Mouse (Mus musculus): ENCODE measurements at regions not wholly inside any gene's neighbourhood (a gene's known extent, or its start where the extent isn't known, plus 50 kb on each side); places are given as distances from the start of the nearest gene placed in this dataset.

- no peaks in the 10 kb centered on the region for H3K4me1 ChIP-seq (replicated peaks; ENCODE audit: control insufficient read depth, insufficient read depth)
- H3K4me3 ChIP-seq (ENCODE audit: low read depth, low read length), result no peak overlapping the region
- WGBS, result 89% methylated on average over 14 of the region's 14 CpGs
- DNase-seq (ENCODE audit: low spot score) (no peak), ATAC-seq (ENCODE audit: low FRiP score, low TSS enrichment) (no peak)
- no peak for TF ChIP-seq CTCF (IDR thresholded peaks at IDR 0.05; ENCODE audit: low read depth)
- TF ChIP-seq EP300 (optimal IDR thresholded peaks at IDR 0.05), result no peak
- H3K36me3 ChIP-seq (ENCODE audit: control insufficient read depth, insufficient read depth, low read length), result no peaks in the 10 kb centered on the region
- H3K9me3 ChIP-seq (ENCODE audit: control insufficient read depth, low read length), result no peaks in the 10 kb centered on the region
- H3K9ac ChIP-seq (ENCODE audit: low read length), result no peak overlapping the region
- H3K27me3 ChIP-seq (ENCODE audit: control insufficient read depth, insufficient read depth, low read length), result no peaks in the 10 kb centered on the region
- H3K27ac ChIP-seq (replicated peaks), result no peak overlapping the region
- no peak overlapping the region for H3K4me2 ChIP-seq (replicated peaks; ENCODE audit: low read depth)
These were observed 807.6 kb upstream of the Car8 start for GRCm38 (mm10) chr4:9046436-9046835.

GRCm38 (mm10) chr4:9046030-9046429 is 807.2 kb upstream of the Car8 start:
- ATAC-seq (ENCODE audit: low FRiP score, low TSS enrichment) (no peak), DNase-seq (ENCODE audit: low spot score) (no peak)
- H3K27ac ChIP-seq (replicated peaks), result no peak overlapping the region
- H3K4me3 ChIP-seq (ENCODE audit: low read depth, low read length), result no peak overlapping the region
- TF ChIP-seq CTCF (IDR thresholded peaks at IDR 0.05; ENCODE audit: low read depth) (no peak), EP300 (optimal IDR thresholded peaks at IDR 0.05) (no peak)
- H3K9me3 ChIP-seq (ENCODE audit: control insufficient read depth, low read length), result no peaks in the 10 kb centered on the region
- H3K9ac ChIP-seq (ENCODE audit: low read length), result no peak overlapping the region
- 76% methylated on average over 4 of the region's 4 CpGs for WGBS
- no peak overlapping the region for H3K4me2 ChIP-seq (replicated peaks; ENCODE audit: low read depth)
- H3K36me3 ChIP-seq (ENCODE audit: control insufficient read depth, insufficient read depth, low read length), result no peaks in the 10 kb centered on the region
- no peaks in the 10 kb centered on the region for H3K27me3 ChIP-seq (ENCODE audit: control insufficient read depth, insufficient read depth, low read length)
- H3K4me1 ChIP-seq (replicated peaks; ENCODE audit: control insufficient read depth, insufficient read depth), result no peaks in the 10 kb centered on the region

- no peak for TF ChIP-seq CTCF (IDR thresholded peaks at IDR 0.05; ENCODE audit: low read depth)
- no peak for TF ChIP-seq EP300 (optimal IDR thresholded peaks at IDR 0.05)
- no peaks in the 10 kb centered on the region for H3K36me3 ChIP-seq (ENCODE audit: control insufficient read depth, insufficient read depth, low read length)
- no peak overlapping the region for H3K9ac ChIP-seq (ENCODE audit: low read length)
- H3K27me3 ChIP-seq (ENCODE audit: control insufficient read depth, insufficient read depth, low read length), result no peaks in the 10 kb centered on the region
- no peak overlapping the region for H3K4me2 ChIP-seq (replicated peaks; ENCODE audit: low read depth)
- no peak overlapping the region for H3K4me3 ChIP-seq (ENCODE audit: low read depth, low read length)
- DNase-seq (ENCODE audit: low spot score) (no peak), ATAC-seq (ENCODE audit: low FRiP score, low TSS enrichment) (no peak)
- WGBS, result 72% methylated on average over 4 of the region's 4 CpGs
- H3K27ac ChIP-seq (replicated peaks), result no peak overlapping the region
- H3K9me3 ChIP-seq (ENCODE audit: control insufficient read depth, low read length), result no peaks in the 10 kb centered on the region
- H3K4me1 ChIP-seq (replicated peaks; ENCODE audit: control insufficient read depth, insufficient read depth), result no peaks in the 10 kb centered on the region
These were observed 797.2 kb upstream of the Car8 start for GRCm38 (mm10) chr4:9036005-9036404.

GRCm38 (mm10) chr4:9035350-9035749 is 796.5 kb upstream of the Car8 start:
- Histone ChIP-seq H3K4me3 (ENCODE audit: low read depth, low read length) (no peak overlapping the region), H3K9ac (ENCODE audit: low read length) (no peak overlapping the region), H3K4me1 (replicated peaks; ENCODE audit: control insufficient read depth, insufficient read depth) (no peaks in the 10 kb centered on the region), H3K9me3 (ENCODE audit: control insufficient read depth, low read length) (no peaks in the 10 kb centered on the region), H3K36me3 (ENCODE audit: control insufficient read depth, insufficient read depth, low read length) (no peaks in the 10 kb centered on the region), H3K27ac (replicated peaks) (no peak overlapping the region), H3K4me2 (replicated peaks; ENCODE audit: low read depth) (no peak overlapping the region), H3K27me3 (ENCODE audit: control insufficient read depth, insufficient read depth, low read length) (no peaks in the 10 kb centered on the region)
- DNase-seq (ENCODE audit: low spot score) (no peak), ATAC-seq (ENCODE audit: low FRiP score, low TSS enrichment) (no peak)
- no peak for TF ChIP-seq EP300 (optimal IDR thresholded peaks at IDR 0.05)
- no peak for TF ChIP-seq CTCF (IDR thresholded peaks at IDR 0.05; ENCODE audit: low read depth)
- 62% methylated on average over 4 of the region's 4 CpGs for WGBS

- no peak for ATAC-seq (ENCODE audit: low FRiP score, low TSS enrichment)
- Histone ChIP-seq H3K9ac (ENCODE audit: low read length) (no peak overlapping the region), H3K27me3 (ENCODE audit: control insufficient read depth, insufficient read depth, low read length) (no peaks in the 10 kb centered on the region), H3K9me3 (ENCODE audit: control insufficient read depth, low read length) (no peaks in the 10 kb centered on the region), H3K4me3 (ENCODE audit: low read depth, low read length) (no peak overlapping the region), H3K4me2 (replicated peaks; ENCODE audit: low read depth) (no peak overlapping the region), H3K4me1 (replicated peaks; ENCODE audit: control insufficient read depth, insufficient read depth) (no peaks in the 10 kb centered on the region), H3K36me3 (ENCODE audit: control insufficient read depth, insufficient read depth, low read length) (no peaks in the 10 kb centered on the region), H3K27ac (replicated peaks) (no peak overlapping the region)
- TF ChIP-seq CTCF (IDR thresholded peaks at IDR 0.05; ENCODE audit: low read depth), result no peak
- TF ChIP-seq EP300 (optimal IDR thresholded peaks at IDR 0.05), result no peak
- no peak for DNase-seq (ENCODE audit: low spot score)
- WGBS, result 45% methylated on average over 4 of the region's 4 CpGs
These were observed 795.4 kb upstream of the Car8 start for GRCm38 (mm10) chr4:9034280-9034679.

- WGBS, result 85% methylated on average over 6 of the region's 6 CpGs
- Histone ChIP-seq H3K9me3 (ENCODE audit: control insufficient read depth, low read length) (no peaks in the 10 kb centered on the region), H3K27ac (replicated peaks) (no peak overlapping the region), H3K27me3 (ENCODE audit: control insufficient read depth, insufficient read depth, low read length) (no peaks in the 10 kb centered on the region), H3K4me1 (replicated peaks; ENCODE audit: control insufficient read depth, insufficient read depth) (no peaks in the 10 kb centered on the region), H3K9ac (ENCODE audit: low read length) (no peak overlapping the region), H3K4me2 (replicated peaks; ENCODE audit: low read depth) (no peak overlapping the region), H3K36me3 (ENCODE audit: control insufficient read depth, insufficient read depth, low read length) (no peaks in the 10 kb centered on the region), H3K4me3 (ENCODE audit: low read depth, low read length) (no peak overlapping the region)
- TF ChIP-seq CTCF (IDR thresholded peaks at IDR 0.05; ENCODE audit: low read depth), result no peak
- TF ChIP-seq EP300 (optimal IDR thresholded peaks at IDR 0.05), result no peak
- no peak for ATAC-seq (ENCODE audit: low FRiP score, low TSS enrichment)
- no peak for DNase-seq (ENCODE audit: low spot score)
These were observed 794.3 kb upstream of the Car8 start for GRCm38 (mm10) chr4:9033106-9033642.

Measured in stomach, postnatal 0 days (tissue).